Mouse (Mus musculus) lung, postnatal 0 days (tissue): Measurements from ENCODE around the gene Fstl4.

Experiments
- CTCF ChIP-seq: IDR thresholded peaks from 2 replicates; pipeline ENCODE4 v1.5.1; 2016; ENCODE audit warnings: antibody characterized with exemption, mild to moderate bottlenecking
- EP300 ChIP-seq: IDR thresholded peaks from 2 replicates; pipeline ENCODE4 v1.6.1; 2016; ENCODE audit warnings: antibody characterized with exemption, mild to moderate bottlenecking, control low read depth

DNA sequence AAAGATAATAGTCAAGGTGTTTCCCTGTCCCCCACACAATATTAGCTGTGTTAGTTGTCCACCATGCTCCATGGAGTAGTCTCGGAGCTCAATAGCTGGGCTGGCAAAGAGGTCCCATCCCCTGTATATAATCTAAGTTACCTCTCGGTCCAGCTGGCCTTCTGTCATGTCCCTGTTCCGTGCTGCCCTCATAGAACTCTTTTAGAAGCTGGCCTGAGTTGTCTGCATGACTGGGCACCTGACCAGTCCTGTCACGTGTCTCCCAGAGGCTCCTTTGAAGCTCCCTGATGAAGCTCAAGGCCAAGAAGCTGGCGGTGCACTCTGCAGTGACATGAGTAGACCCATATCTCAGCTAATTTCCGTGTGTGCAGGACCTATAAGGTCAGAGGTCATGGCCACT is 316.9 kb downstream of the Fstl4 start:
- TF ChIP-seq CTCF (no peak), EP300 (no peak)
